In genomic region chr1:138568434-138569232, GRCm38 (mm10) we compare ENCODE assay signal across 20 mouse cellular contexts. TPM values are rescaled to one million over a fixed set of nuclear protein-coding genes. Genes with fewer than 3 reads are reported as not detected.
DNase-seq lines count a peak whose midpoint lies in the region; TF ChIP-seq lines count a peak whose summit lies in the region.
"Had no signal": no experiment of that assay in that cellular context is flagged by ENCODE, and none has a peak within 500 bp of the region (broad histone marks: within the 10 kb centered on the region; RNA-seq: fewer than 3 reads in every experiment).

No protein-coding gene starts in this region.

- no peaks in the 10 kb centered on the region for H3K27me3 ChIP-seq in kidney, adult 2 months (replicated peaks; ENCODE audit: control insufficient read depth, insufficient read depth, low read length)
- H3K27me3 ChIP-seq: embryonic facial prominence, embryonic 13.5 days; hindbrain, embryonic 15.5 days; limb, embryonic 15.5 days had no signal

- DNase-seq in gastrocnemius, adult 18-20 months (ENCODE audit: low spot score) = peak; percentile 67
- no peak for DNase-seq in gastrocnemius, postnatal 36 days
- peak; percentile 59 for DNase-seq in kidney, adult 2 months
- no peak for DNase-seq in kidney, adult 11 months
- DNase-seq in lung, postnatal 36 days = peak; percentile 31
- DNase-seq in lung, postnatal 10 days = no peak
- peak; percentile 19 for DNase-seq in heart, postnatal 4 days
- no peak for DNase-seq in thymus, postnatal 0 days (ENCODE audit: low spot score)
- DNase-seq: adrenal gland, postnatal 14 days; B cell, adult 2 months; cerebellum, adult 9-10 months; gastrocnemius, postnatal 14 days; lung, adult 18-20 months; lung, postnatal 4 days; right cerebral cortex, postnatal 14 days; thymus, postnatal 14 days had no signal

- H3K36me3 ChIP-seq in kidney, adult 2 months (ENCODE audit: control insufficient read depth, insufficient read depth, low read length) = no peaks in the 10 kb centered on the region
- H3K36me3 ChIP-seq: embryonic facial prominence, embryonic 13.5 days; hindbrain, embryonic 15.5 days; limb, embryonic 15.5 days had no signal

- H3K27ac ChIP-seq in kidney, adult 2 months (ENCODE audit: insufficient read depth, low read depth, low read length) = no peak overlapping the region
- H3K27ac ChIP-seq: embryonic facial prominence, embryonic 13.5 days; hindbrain, embryonic 15.5 days; limb, embryonic 15.5 days; stomach, postnatal 0 days had no signal

- H3K4me1 ChIP-seq in kidney, adult 2 months (ENCODE audit: control insufficient read depth, insufficient read depth, low read length) = peaks cover 24% of the 10 kb centered on the region
- H3K4me1 ChIP-seq: limb, embryonic 15.5 days had no signal

- intact Hi-C loops in gastrocnemius, postnatal 36 days (cut with DNase I) = no loop called here

- H3K4me3 ChIP-seq in kidney, adult 2 months (ENCODE audit: insufficient read depth, low read depth, low read length) = no peak overlapping the region
- H3K4me3 ChIP-seq: embryonic facial prominence, embryonic 13.5 days; hindbrain, embryonic 15.5 days; limb, embryonic 15.5 days had no signal

- TF ChIP-seq CTCF in kidney, adult 2 months (conservative IDR thresholded peaks at IDR 0.05; ENCODE audit: insufficient read depth, insufficient read length, low read depth, low read length) = no peak

- TF ChIP-seq POLR2A in kidney, adult 2 months (IDR thresholded peaks at IDR 0.05; ENCODE audit: low read depth, low read length) = no peak

- WGBS in kidney, adult 2 months = 76% methylated on average over 6 of the region's 6 CpGs

RNA-seq across cellular contexts. Expression of gene Nek7, which starts 51.3 kb away (rescaled TPM):
- 100 to 1,000 TPM; 111 to 124 TPM for total RNA-seq in gastrocnemius, adult 18-20 months (2021)
- 10 to 100 TPM; 85.8 to 90.1 TPM for total RNA-seq in gastrocnemius, postnatal 36 days (2021)
- polyA plus RNA-seq in kidney, adult 2 months (2012; rRNA removed) = 14.6 and 17.1 TPM in 2 replicates
- total RNA-seq in heart, postnatal 4 days (2021) = 10 to 100 TPM; 50.3 to 52.8 TPM
- polyA plus RNA-seq in thymus, postnatal 0 days (2015; fragmentation: Nextera tagmentation; extraction: Ambion mirVana) = 29.0 and 36.9 TPM in 2 replicates

Comparison
In these comparisons a context has a peak if more than half of its experiments do, and no peak if none do; other contexts are left out.
1. DNase-seq: peak in gastrocnemius, adult 18-20 months (single experiment), kidney, adult 2 months (single experiment), lung, postnatal 36 days (single experiment) and heart, postnatal 4 days (single experiment); none in gastrocnemius, postnatal 36 days (0 of 2), kidney, adult 11 months (single experiment), lung, postnatal 10 days (single experiment) and thymus, postnatal 0 days (single experiment).